Mouse (Mus musculus) forebrain, embryonic 11.5 days (tissue): ENCODE measurements at regions not wholly inside any gene's neighbourhood (a gene's known extent, or its start where the extent isn't known, plus 50 kb on each side); places are given as distances from the start of the nearest gene placed in this dataset.

Experiments
- ATAC-seq: fragments of 200-750 bp; cut with Nextera tagmentation; replicated peaks from 2 replicates; pipeline ENCODE4 v1.8.0; 2017; ENCODE audit warnings: moderate TSS enrichment; ENCODE audit not compliant: low FRiP score
- DNase-seq: peaks from one replicate; pipeline ENCODE4 v3.0.0-alpha.2; 2017; ENCODE audit warnings: low spot score
- H3K27ac ChIP-seq: fragments of 300-500 bp; sonication (generic); 2 replicates; pipeline ENCODE4 v1.5.1; 2014; ENCODE audit warnings: low read depth, low read length
- H3K27me3 ChIP-seq: fragments of 300-500 bp; sonication (generic); 2 replicates; pipeline ENCODE4 v1.6.1; 2014; ENCODE audit warnings: mild to moderate bottlenecking, low read length, mixed read lengths; ENCODE audit not compliant: control insufficient read depth, insufficient read depth
- H3K36me3 ChIP-seq: fragments of 300-500 bp; sonication (generic); 2 replicates; pipeline ENCODE4 v1.6.1; 2014; ENCODE audit warnings: mild to moderate bottlenecking, low read length, moderate library complexity, mixed read lengths; ENCODE audit not compliant: control insufficient read depth, insufficient read depth
- H3K4me1 ChIP-seq: fragments of 300-500 bp; sonication (generic); replicated peaks from 2 replicates; pipeline ENCODE4 v1.6.1; 2014; ENCODE audit warnings: low read length, mixed read lengths; ENCODE audit not compliant: control insufficient read depth, insufficient read depth
- H3K4me2 ChIP-seq: fragments of 300-500 bp; sonication (generic); 2 replicates; pipeline ENCODE4 v1.6.1; 2014; ENCODE audit warnings: low read depth, mild to moderate bottlenecking, low read length, moderate library complexity, mixed read lengths; ENCODE audit not compliant: severe bottlenecking
- H3K4me3 ChIP-seq: fragments of 300-500 bp; sonication (generic); 2 replicates; pipeline ENCODE4 v1.5.1; 2014; ENCODE audit warnings: low read depth, low read length
- H3K9ac ChIP-seq: fragments of 300-500 bp; sonication (generic); 2 replicates; pipeline ENCODE4 v1.6.1; 2014; ENCODE audit warnings: low read length
- H3K9me3 ChIP-seq: fragments of 300-500 bp; sonication (generic); 2 replicates; pipeline ENCODE4 v1.6.1; 2016; ENCODE audit warnings: low read length, mixed read lengths; ENCODE audit not compliant: control insufficient read depth
- WGBS: fragments of 180-500 bp; shearing (Covaris S2); extraction: QIAGEN DNeasy Blood & Tissue Kit; methylation state at CpG from one replicate; pipeline ENCODE4 v1.1.7; 2014; 5-methylcytosine and 5-hydroxymethylcytosine counted together

GRCm38 (mm10) chr16:95897843-95898242, 92.9 kb downstream of the Psmg1 start:
- no peaks in the 10 kb centered on the region for H3K4me1 ChIP-seq
- no peaks in the 10 kb centered on the region for H3K27me3 ChIP-seq
- no peaks in the 10 kb centered on the region for H3K36me3 ChIP-seq
- no peaks in the 10 kb centered on the region for H3K9me3 ChIP-seq
- no peak for DNase-seq
- no peak overlapping the region for H3K27ac ChIP-seq
- no peak overlapping the region for H3K4me3 ChIP-seq
- no peak overlapping the region for H3K9ac ChIP-seq
- 90% methylated on average over 7 of the region's 7 CpGs for WGBS
- H3K4me2 ChIP-seq: no peak overlapping the region
- ATAC-seq: no peak

GRCm38 (mm10) chr16:95896126-95896525, 94.6 kb downstream of the Psmg1 start:
- no peaks in the 10 kb centered on the region for H3K9me3 ChIP-seq
- no peaks in the 10 kb centered on the region for H3K4me1 ChIP-seq
- H3K4me3 ChIP-seq: no peak overlapping the region
- H3K36me3 ChIP-seq: no peaks in the 10 kb centered on the region
- H3K9ac ChIP-seq: no peak overlapping the region
- WGBS: 78% methylated on average over 6 of the region's 6 CpGs
- no peak overlapping the region for H3K27ac ChIP-seq
- H3K27me3 ChIP-seq: no peaks in the 10 kb centered on the region
- no peak overlapping the region for H3K4me2 ChIP-seq
- DNase-seq (no peak), ATAC-seq (no peak)

GRCm38 (mm10) chr16:95893534-95894290, 97.0 kb downstream of the Psmg1 start:
- Histone ChIP-seq H3K27ac (no peak overlapping the region), H3K9me3 (no peaks in the 10 kb centered on the region), H3K27me3 (no peaks in the 10 kb centered on the region), H3K4me1 (no peaks in the 10 kb centered on the region), H3K9ac (no peak overlapping the region), H3K36me3 (no peaks in the 10 kb centered on the region), H3K4me3 (no peak overlapping the region), H3K4me2 (no peak overlapping the region)
- ATAC-seq (no peak), DNase-seq (no peak)
- 86% methylated on average over 6 of the region's 6 CpGs for WGBS

- ATAC-seq: no peak
- DNase-seq: no peak
Measured at GRCm38 (mm10) chr16:95892356-95892755, 98.4 kb downstream of the Psmg1 start.

GRCm38 (mm10) chr16:95886131-95886530, 104.6 kb downstream of the Psmg1 start:
- Histone ChIP-seq H3K27ac (no peak overlapping the region), H3K9me3 (no peaks in the 10 kb centered on the region), H3K27me3 (no peaks in the 10 kb centered on the region), H3K4me3 (no peak overlapping the region), H3K9ac (no peak overlapping the region), H3K4me1 (no peaks in the 10 kb centered on the region), H3K36me3 (no peaks in the 10 kb centered on the region), H3K4me2 (no peak overlapping the region)
- ATAC-seq (no peak), DNase-seq (no peak)
- 81% methylated on average over 1 of the region's 1 CpGs for WGBS

More at GRCm38 (mm10) chr16:95892356-95892755, 98.4 kb downstream of the Psmg1 start:
- Histone ChIP-seq H3K36me3 (no peaks in the 10 kb centered on the region), H3K27me3 (no peaks in the 10 kb centered on the region), H3K27ac (no peak overlapping the region), H3K4me2 (no peak overlapping the region), H3K4me3 (no peak overlapping the region), H3K9me3 (no peaks in the 10 kb centered on the region), H3K9ac (no peak overlapping the region), H3K4me1 (no peaks in the 10 kb centered on the region)
- 85% methylated on average over 3 of the region's 3 CpGs for WGBS

GRCm38 (mm10) chr16:95873297-95873696, 117.5 kb downstream of the Psmg1 start:
- Histone ChIP-seq H3K27me3 (no peaks in the 10 kb centered on the region), H3K4me3 (no peak overlapping the region), H3K9me3 (no peaks in the 10 kb centered on the region), H3K4me1 (no peaks in the 10 kb centered on the region), H3K9ac (no peak overlapping the region), H3K27ac (no peak overlapping the region), H3K4me2 (no peak overlapping the region), H3K36me3 (no peaks in the 10 kb centered on the region)
- no peak for ATAC-seq
- 88% methylated on average over 4 of the region's 4 CpGs for WGBS
- no peak for DNase-seq

GRCm38 (mm10) chr16:95872436-95872835, 118.3 kb downstream of the Psmg1 start:
- no peak for ATAC-seq

GRCm38 (mm10) chr16:95870291-95870690, 120.5 kb downstream of the Psmg1 start:
- Histone ChIP-seq H3K9ac (no peak overlapping the region), H3K27me3 (no peaks in the 10 kb centered on the region), H3K4me3 (no peak overlapping the region), H3K4me1 (no peaks in the 10 kb centered on the region), H3K4me2 (no peak overlapping the region), H3K36me3 (no peaks in the 10 kb centered on the region), H3K9me3 (no peaks in the 10 kb centered on the region), H3K27ac (no peak overlapping the region)
- ATAC-seq (no peak), DNase-seq (no peak)
- 83% methylated on average over 2 of the region's 2 CpGs for WGBS

More at GRCm38 (mm10) chr16:95872436-95872835, 118.3 kb downstream of the Psmg1 start:
- H3K27ac ChIP-seq: no peak overlapping the region
- no peak overlapping the region for H3K9ac ChIP-seq
- H3K4me3 ChIP-seq: no peak overlapping the region
- H3K36me3 ChIP-seq: no peaks in the 10 kb centered on the region
- no peaks in the 10 kb centered on the region for H3K9me3 ChIP-seq
- WGBS: 76% methylated on average over 3 of the region's 3 CpGs
- no peaks in the 10 kb centered on the region for H3K27me3 ChIP-seq
- H3K4me1 ChIP-seq: no peaks in the 10 kb centered on the region
- no peak overlapping the region for H3K4me2 ChIP-seq
- no peak for DNase-seq

GRCm38 (mm10) chr16:95869501-95869900, 121.3 kb downstream of the Psmg1 start:
- no peak for ATAC-seq
- no peak for DNase-seq
- H3K4me2 ChIP-seq: no peak overlapping the region
- no peaks in the 10 kb centered on the region for H3K36me3 ChIP-seq
- no peak overlapping the region for H3K9ac ChIP-seq
- no peak overlapping the region for H3K4me3 ChIP-seq
- H3K4me1 ChIP-seq: no peaks in the 10 kb centered on the region
- H3K9me3 ChIP-seq: no peaks in the 10 kb centered on the region
- H3K27me3 ChIP-seq: no peaks in the 10 kb centered on the region
- H3K27ac ChIP-seq: no peak overlapping the region
- WGBS: 75% methylated on average over 5 of the region's 5 CpGs
